Mouse (Mus musculus) adrenal gland (tissue): ENCODE results near the gene Camk1d.

Experiments used
- intact Hi-C: fragments of 180-260 bp; cut with DNase I; formaldehyde crosslinking; loops from one replicate; pipeline ENCODE4 v1.15.1; 2025
- long read RNA-seq, 2 experiments: library from polyadenylated mRNA; unstranded; transcript quantifications; one replicate each; pipeline ENCODE4 v2.0.0; 2020; ENCODE audit warnings: borderline replicate concordance in 1 of 2; ENCODE audit not compliant: insufficient replicate concordance in 1 of 2

Camk1d gene
- long read RNA-seq, experiment 1, partial matches to known transcripts = 1 of 4 reads
- long read RNA-seq, experiment 1, other reads (novel, unspliced or antisense) = 3 of 4 reads
- long read RNA-seq, experiment 2, full-length matches to known transcripts = 1 of 5 reads
- long read RNA-seq, experiment 2, partial matches to known transcripts = 0 of 5 reads
- long read RNA-seq, experiment 2, other reads (novel, unspliced or antisense) = 4 of 5 reads

DNA sequence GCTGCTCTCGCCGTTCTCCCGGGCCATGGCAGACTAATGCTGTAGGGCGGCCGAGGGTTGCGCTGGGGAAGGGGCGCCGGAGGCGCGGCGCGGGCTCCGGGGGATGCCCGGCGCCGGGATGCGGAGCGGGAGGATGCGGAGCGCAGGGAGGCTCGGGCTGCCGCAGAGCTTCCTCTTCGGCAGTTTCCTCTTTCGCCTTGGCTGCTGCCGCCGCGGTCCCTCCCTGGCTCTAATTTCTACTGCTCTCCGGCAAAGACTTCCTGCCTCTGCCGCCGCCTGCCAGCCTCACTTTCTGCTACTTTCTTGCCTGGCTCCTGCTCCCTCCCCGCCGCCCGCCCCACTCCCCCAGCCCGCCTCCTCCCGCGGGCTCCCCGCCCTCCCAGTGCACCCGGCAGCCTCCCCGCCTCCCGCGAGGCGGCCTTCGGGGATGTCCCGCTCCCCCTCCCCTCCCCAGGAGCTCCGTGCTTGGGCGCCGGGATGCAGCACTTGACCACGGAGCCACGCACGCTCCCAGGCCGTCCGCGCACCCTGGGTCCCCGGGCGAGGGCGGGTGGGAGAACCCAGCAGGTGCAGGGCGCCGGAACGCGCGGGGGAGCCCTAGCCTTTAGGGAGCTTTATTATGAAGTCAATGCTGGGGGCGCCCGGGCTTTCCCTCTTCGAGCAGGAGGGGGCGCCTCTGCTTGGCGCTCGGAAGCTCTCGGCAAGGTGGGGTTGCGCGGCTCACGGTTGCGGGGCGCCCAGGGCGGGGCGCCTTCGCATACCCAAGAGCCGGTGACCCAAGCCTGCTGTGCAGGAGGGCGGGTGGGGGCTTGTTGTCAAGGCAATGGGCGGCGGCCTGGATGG, at the start of gene Camk1d:
Gene Camk1d (minus strand): TSS at position 305 of the 843 bp plus-strand sequence.
- intact Hi-C loops = no loop called here

- intact Hi-C loops = no loop called here
These were observed 47.7 kb upstream of the Camk1d start for GRCm38 (mm10) chr2:5762031-5762430.

DNA sequence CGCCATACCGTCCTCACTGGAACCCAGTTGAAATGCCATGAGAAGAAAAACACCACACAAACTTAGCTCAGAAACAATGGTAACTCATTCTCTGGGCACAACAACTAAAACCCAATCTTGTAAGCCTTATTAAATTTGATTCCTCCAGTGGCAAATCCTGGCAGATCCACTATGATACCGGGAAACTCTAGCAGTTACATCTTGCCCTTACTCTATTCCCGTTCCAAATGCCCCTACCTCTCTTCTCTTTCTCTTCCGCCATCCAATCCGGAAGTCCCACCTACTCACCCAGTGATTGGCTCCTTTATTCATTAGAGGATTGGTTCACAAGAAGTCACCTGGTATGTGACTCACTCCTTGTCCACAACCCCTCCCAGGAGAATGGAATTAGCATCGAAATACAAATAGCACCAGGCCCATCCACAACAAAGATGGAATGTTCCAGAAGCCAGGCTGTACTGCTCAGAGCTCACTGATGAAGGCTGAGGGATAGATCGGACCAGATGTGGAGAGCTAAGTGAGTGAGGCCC, 46.2 kb upstream of the Camk1d start:
- intact Hi-C loops = no loop called here

GRCm38 (mm10) chr2:5758569-5758968, 44.3 kb upstream of the Camk1d start:
- intact Hi-C loops = no loop called here

- intact Hi-C loops = no loop called here
These were observed 36.6 kb upstream of the Camk1d start for GRCm38 (mm10) chr2:5750872-5751271.

DNA sequence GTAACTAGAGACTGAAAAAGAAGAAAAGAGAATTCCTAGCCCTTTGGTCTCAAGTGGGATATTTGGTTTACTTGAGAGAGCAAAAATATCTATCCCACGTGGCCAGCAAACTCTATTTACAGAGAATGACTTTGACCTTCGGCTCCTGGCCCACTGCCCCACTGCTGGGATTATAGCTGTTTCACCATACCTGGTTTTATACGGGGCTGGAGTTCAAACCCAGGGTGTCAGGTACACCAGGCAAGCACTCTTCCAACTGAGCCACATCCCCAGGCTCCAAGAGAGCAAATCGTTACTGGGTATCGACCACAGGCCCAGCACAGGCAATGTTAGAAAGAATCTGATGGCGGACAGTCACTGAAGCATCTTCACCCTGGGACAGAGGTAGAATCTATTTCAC, 34.9 kb upstream of the Camk1d start:
- intact Hi-C loops = no loop called here

DNA sequence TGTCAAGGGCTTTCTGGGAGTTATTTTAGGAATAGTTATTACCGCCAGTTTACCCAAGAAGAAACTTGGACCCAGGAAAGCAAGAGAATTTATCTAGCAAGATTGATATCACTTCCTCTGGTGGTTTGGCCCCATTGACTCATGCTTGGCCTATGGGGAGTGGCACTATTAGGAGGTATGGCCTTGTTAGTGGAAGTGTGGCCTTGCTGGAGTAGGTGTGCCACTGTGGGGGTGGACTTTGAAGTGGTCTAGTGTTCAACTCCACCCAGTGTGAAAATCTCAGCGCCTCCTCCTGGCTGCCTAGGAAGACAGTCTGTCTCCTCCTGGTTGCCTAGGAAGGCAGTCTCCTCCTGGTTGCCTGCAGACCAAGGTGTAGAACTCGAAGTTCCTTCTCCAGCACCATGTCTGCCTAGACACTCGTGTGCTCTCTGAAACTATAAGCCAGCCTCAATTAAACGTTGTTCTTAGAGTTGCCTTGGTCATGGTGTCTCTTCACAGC, 33.3 kb upstream of the Camk1d start:
- intact Hi-C loops = no loop called here

DNA sequence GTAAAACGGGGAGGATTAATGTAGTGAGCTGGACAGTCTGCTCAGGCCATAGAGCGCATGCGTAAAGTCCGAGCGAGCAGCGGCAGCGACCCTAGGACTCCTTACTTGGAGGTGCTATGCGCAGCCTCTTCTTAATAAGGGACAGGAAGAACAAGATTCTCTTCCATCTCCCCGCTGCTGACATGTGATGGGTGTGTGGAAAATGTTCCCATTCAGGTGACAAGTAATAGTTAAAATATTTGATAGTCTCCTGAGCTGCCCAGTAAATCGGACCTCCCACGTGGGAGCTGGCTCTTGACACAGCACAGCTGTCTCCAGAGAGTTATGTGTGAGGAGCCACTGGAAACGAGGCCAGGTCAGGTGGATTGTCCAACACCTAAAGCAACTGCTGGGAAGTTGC, 32.2 kb upstream of the Camk1d start:
- intact Hi-C loops = no loop called here

DNA sequence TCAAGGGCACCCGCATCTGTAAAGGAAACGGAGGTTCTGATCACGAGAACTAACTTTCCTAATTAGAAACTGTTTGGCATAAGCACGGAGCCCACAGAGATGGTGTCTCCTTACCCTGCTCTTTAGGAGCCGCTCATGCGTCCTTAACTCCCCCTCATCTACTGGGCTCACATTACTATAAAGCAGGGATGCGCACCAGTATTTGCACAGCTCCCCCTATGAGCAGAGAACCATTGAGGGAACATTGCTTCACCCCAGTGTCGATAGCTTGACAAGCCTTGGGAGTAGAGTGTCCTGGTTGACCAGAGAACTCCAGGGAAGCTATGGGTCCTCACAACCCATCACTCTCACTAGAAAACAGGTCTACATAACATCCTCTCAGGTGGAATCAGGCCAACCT, 29.6 kb upstream of the Camk1d start:
- intact Hi-C loops = no loop called here

DNA sequence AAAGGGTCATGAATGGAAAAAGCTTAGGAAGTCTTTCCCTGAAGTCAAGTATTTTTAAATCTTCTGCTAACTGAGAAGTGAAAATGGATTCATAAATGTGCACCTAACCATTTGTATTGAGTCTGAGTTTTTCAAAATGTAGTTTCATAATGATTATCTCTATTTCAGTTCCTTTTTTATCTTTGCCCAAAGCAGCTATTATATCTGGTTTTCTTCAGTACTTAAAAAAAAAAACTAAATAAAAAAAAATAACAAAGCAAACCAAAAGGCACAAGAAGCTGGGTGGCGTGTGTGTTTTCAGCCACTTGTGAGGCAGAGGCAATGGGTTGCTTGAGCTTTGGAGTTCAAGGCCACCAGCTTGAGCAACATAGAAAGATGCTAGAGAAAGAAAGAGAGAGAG, 26.6 kb upstream of the Camk1d start:
- intact Hi-C loops = no loop called here

GRCm38 (mm10) chr2:5735881-5736280, 21.6 kb upstream of the Camk1d start:
- intact Hi-C loops = no loop called here

- intact Hi-C loops = no loop called here
These were observed 19.2 kb upstream of the Camk1d start for GRCm38 (mm10) chr2:5733300-5734085.

DNA sequence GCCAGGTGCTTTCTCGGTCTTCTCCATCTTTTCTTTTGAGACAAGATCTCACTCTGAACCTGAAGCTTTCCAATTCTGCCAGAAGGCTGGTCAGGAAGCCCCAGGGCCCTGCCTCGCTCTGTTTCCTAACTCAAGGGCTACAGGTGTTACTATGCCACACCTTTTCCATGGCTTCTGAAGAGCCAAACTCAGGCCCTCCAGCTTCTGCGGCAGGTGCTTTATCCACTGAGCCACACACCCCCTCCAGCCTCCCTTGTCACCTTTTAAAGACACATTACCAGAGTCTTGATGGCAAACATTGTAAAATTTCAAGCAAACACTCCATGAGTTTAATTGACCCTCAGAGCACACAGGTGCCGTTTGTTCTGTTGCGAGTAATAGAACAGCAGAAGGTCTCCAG, 17.7 kb upstream of the Camk1d start:
- intact Hi-C loops = no loop called here

- intact Hi-C loops = no loop called here
These were observed 16.1 kb upstream of the Camk1d start for GRCm38 (mm10) chr2:5730364-5730792.

DNA sequence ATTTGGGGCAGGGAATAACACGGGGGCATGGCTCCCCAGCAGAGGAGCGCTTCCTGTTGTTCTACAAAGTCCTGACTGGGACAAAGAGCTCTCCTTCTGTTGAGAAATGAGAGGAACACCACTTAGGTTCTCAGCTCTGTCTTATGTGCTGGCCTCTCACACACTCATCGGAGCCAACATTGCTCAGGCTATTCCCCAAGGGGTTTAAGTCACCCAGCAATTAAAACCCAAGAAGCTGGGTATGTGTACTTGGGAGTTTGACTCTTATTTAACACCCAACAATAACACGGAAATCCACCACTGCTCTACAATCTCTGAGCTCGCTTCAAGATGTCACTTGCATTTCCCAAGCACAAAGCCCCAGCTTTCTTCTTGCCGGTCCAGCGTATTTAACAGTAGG, 15.6 kb upstream of the Camk1d start:
- intact Hi-C loops = no loop called here

DNA sequence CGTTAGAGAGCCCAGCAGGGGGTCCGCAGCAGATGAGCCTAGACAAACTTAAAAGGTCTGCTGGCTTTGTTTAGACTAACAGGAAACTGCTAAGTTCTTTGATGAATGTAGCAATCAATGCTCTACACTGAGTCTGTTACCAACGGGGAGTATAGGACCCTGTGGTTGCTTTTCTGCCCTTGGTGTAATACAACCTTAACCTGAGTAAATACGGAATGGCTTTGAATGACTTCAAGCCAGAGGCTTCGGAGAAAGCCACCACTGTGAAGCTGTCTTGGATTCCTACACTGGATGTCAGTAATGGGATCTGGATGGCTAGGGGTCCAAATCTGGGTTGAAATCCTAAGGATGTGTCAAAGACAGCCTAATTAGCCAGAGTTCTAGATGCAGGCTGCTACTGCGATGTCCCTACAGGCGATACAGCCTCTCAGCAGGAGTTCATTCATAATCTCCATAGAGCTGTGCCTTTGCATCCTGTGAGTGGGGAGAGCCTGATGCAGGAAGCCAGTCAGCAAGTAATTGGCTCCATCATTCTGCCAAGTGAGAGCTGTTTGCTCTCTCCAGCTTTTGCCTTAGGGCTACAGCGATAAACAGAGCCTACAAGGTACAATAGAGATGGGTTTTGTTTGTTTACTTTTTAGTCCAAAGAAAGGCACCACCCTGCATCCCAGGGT, 10.8 kb upstream of the Camk1d start:
- intact Hi-C loops = no loop called here

- intact Hi-C loops = no loop called here
These were observed 3.4 kb upstream of the Camk1d start for GRCm38 (mm10) chr2:5717675-5718074.

GRCm38 (mm10) chr2:5715544-5715943, 1.2 kb upstream of the Camk1d start:
- intact Hi-C loops = no loop called here

DNA sequence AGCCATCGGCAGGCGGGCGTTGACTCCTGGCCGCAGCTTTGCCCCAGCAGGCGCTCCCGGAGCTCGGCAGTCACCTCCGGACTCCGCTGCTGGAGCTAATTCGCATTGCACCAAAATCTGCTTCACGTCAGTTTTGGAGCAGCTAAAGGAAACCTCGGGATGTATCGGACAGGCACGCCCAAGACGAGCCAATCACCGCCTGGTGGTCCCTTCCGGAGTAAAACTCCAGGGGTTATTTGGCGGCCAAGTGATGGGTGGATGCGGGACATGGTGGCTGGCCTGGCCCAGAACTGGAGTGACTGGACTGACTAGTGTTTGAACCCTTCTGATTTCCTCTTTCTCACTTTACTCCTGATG, 717 bp upstream of the Camk1d start:
- intact Hi-C loops = no loop called here

GRCm38 (mm10) chr2:5713325-5714210, 747 bp downstream of the Camk1d start:
- intact Hi-C loops = no loop called here
